Mouse (Mus musculus) layer of hippocampus, adult 8-10 months (tissue): ENCODE results near the gene H1fx. TPM values are rescaled to one million over a fixed set of nuclear protein-coding genes. Genes with fewer than 3 reads are reported as not detected.
"Not testable (repeated sequence)": the region's sequence is repeated elsewhere in the genome, so short reads cannot be mapped to it uniquely, and the experiment has no call there.

ENCODE experiments used
- DNase-seq, 2 experiments: peaks; one replicate each; pipeline ENCODE4 v3.0.0; 2022; ENCODE audit warnings: low spot score in 2 of 2
- microRNA-seq, 2 experiments: library from miRNA; unstranded; fragments of <30 nt; microRNA quantifications; one replicate each; pipeline ENCODE4 v1.2.0; 2022
- total RNA-seq, 4 experiments: library from RNA; stranded (reverse); gene quantifications; 2 replicates each; pipeline ENCODE4 v1.2.4; 2022

The H1fx gene
- total RNA-seq, 4 experiments from 2014 or later = 42.8 to 52.9 (median 45.2) TPM

GRCm38 (mm10) chr6:87981030-87981485 is 379 bp downstream of the H1fx start:
- DNase-seq = no peak

- peak; percentile 81 for DNase-seq
Measured at GRCm38 (mm10) chr6:87980374-87981029, 935 bp downstream of the H1fx start.

GRCm38 (mm10) chr6:87979728-87980127 is 1.7 kb downstream of the H1fx start:
- DNase-seq = no peak

- DNase-seq = no peak
Measured at GRCm38 (mm10) chr6:87970041-87970440, 11.4 kb downstream of the H1fx start.

- not testable (repeated sequence) for DNase-seq
Measured at GRCm38 (mm10) chr6:87962457-87962856, 19.0 kb downstream of the H1fx start.

- no peak for DNase-seq
Measured at GRCm38 (mm10) chr6:87942179-87942578, 39.3 kb downstream of the H1fx start.

- no peak for DNase-seq
Measured at GRCm38 (mm10) chr6:87938941-87939340, 42.5 kb downstream of the H1fx start.

DNA sequence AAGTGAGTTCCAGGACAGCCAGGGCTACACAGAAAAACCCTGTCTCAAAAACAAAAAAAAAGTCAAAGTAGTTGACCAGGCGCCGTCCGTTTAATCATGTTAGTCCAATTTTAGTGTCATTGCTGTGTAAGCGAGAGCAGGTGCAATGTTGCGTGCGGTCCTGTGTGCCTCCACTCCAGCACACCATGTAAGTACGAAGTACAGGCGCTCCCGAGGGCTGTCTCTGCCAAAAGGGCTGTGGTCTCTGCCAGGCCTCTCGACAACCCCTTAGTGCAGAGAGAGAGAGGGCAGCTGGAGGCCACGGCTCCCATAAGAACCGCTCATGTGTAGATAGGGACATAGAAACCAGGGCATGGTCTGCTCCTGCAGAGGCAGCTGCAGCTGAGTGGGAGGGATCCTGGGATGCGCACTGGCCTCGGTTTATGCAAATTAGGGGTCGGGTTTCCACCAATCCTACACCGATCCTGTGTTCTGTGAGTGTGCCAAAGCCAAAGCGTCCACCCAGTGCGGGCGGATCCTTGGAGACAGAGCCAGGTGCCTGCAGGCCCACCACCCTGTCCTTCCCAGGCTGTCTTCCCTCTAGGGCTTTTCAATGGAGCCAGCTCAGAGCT is 44.2 kb downstream of the H1fx start:
- no peak for DNase-seq

DNA sequence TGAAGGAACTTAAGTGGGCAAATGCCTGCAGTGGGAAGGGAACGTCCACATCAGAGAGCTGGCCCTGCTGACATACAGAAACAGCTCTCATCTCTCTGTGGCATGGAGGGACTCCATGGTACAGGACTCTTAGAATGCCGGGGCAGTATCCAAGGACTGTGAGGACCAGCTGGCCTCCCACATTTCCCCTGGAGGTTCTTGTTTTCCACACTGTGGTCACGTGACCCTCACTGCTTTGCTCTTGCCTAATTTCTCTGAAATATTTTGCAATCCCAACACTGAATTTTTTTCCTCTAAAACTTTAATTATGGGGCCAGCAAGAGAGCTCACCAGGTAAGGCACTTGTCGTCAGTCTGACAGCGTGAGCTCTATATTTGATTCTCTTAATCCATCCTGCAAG is 46.4 kb downstream of the H1fx start:
- DNase-seq = no peak

Small RNA genes within 50 kb of the gene (microRNA-seq; reads per million reads assigned to microRNA genes)
- 0.32 to 0.76 reads per million in 2 experiments for gene Gm47286

Other genes with a start within 250 kb of the H1fx start
- gene Gp9, start 203.6 kb downstream of the H1fx start, total RNA-seq = 1 to 10 TPM in 2 of 4 experiments, under 1 TPM in 2; 0.37 to 1.5 (median 0.85) TPM
- 10 to 100 TPM; 18.9 to 23.5 (median 20.0) TPM for gene Rab43, start 169.5 kb downstream of the H1fx start, total RNA-seq
- gene Gm45140, start 145.8 kb downstream of the H1fx start, total RNA-seq = 1 to 10 TPM in 2 of 4 experiments, under 1 TPM in 2; 0.49 to 3.8 (median 1.5) TPM
- gene Isy1, start 142.8 kb downstream of the H1fx start, total RNA-seq = 10 to 100 TPM; 24.5 to 37.1 (median 28.0) TPM
- 100 to 1,000 TPM; 259 to 278 (median 266) TPM for gene Cnbp, start 130.5 kb downstream of the H1fx start, total RNA-seq
- gene Copg1, start 93.8 kb downstream of the H1fx start, total RNA-seq = 100 to 1,000 TPM; 243 to 262 (median 251) TPM
- 10 to 100 TPM; 24.1 to 26.4 (median 26.1) TPM for gene Hmces, start 67.7 kb downstream of the H1fx start, total RNA-seq
- 100 to 1,000 TPM; 318 to 396 (median 337) TPM for gene Rab7, start 63.6 kb upstream of the H1fx start, total RNA-seq
- gene Rpn1, start 102.8 kb upstream of the H1fx start, total RNA-seq = 100 to 1,000 TPM; 164 to 216 (median 188) TPM
- gene Gata2, start 212.3 kb upstream of the H1fx start, total RNA-seq = 1 to 10 TPM; 5.4 to 6.3 (median 5.8) TPM
- not detected for gene Dnajb8, start 240.6 kb upstream of the H1fx start, total RNA-seq